Mouse (Mus musculus) macrophage (primary cell): Measurements from ENCODE around the gene Angpt4. TPM values are rescaled to one million over a fixed set of nuclear protein-coding genes. Genes with fewer than 3 reads are reported as not detected.

Experiments
- H3K27ac ChIP-seq: fragments of 350-480 bp; formaldehyde crosslinking; 2 replicates; pipeline ENCODE4 v1.9.0; 2021
- H3K36me3 ChIP-seq: fragments of 350-480 bp; formaldehyde crosslinking; 2 replicates; pipeline ENCODE4 v1.9.0; 2021; ENCODE audit errors: inconsistent target
- H3K4me3 ChIP-seq: fragments of 350-480 bp; formaldehyde crosslinking; 2 replicates; pipeline ENCODE4 v1.9.0; 2021; ENCODE audit errors: inconsistent target
- H3K79me2 ChIP-seq: fragments of 350-480 bp; formaldehyde crosslinking; 2 replicates; pipeline ENCODE4 v1.9.0; 2021; ENCODE audit errors: inconsistent target
- WGBS: methylation state at CpG from one replicate; pipeline ENCODE4 v1.1.7; 2026; ENCODE audit warnings: inconsistent platforms; ENCODE audit not compliant: missing documents; 5-methylcytosine and 5-hydroxymethylcytosine counted together
- polyA plus RNA-seq: library from polyadenylated mRNA; stranded (reverse); fragments of 250-400 nt; gene quantifications from 3 replicates; pipeline ENCODE4 v1.2.4, GENCODE M21; 2018; ENCODE audit warnings: inconsistent platforms

Gene Angpt4
- polyA plus RNA-seq, 1 experiment from 2014 or later: not detected

GRCm38 (mm10) chr2:151930389-151931074 lies 19.5 kb downstream of the Angpt4 start:
- H3K27ac ChIP-seq: no peak overlapping the region
- WGBS: 34% methylated on average over 7 of the region's 7 CpGs
- no peaks in the 10 kb centered on the region for H3K36me3 ChIP-seq
- no peak overlapping the region for H3K4me3 ChIP-seq
- H3K79me2 ChIP-seq: no peaks in the 10 kb centered on the region

- no peak overlapping the region for H3K4me3 ChIP-seq
- WGBS: 5% methylated on average over 3 of the region's 3 CpGs
- H3K79me2 ChIP-seq: no peaks in the 10 kb centered on the region
- no peak overlapping the region for H3K27ac ChIP-seq
- H3K36me3 ChIP-seq: no peaks in the 10 kb centered on the region
These were observed 26.9 kb downstream of the Angpt4 start for GRCm38 (mm10) chr2:151937893-151938292.

GRCm38 (mm10) chr2:151938780-151939200 lies 27.8 kb downstream of the Angpt4 start:
- H3K27ac ChIP-seq: no peak overlapping the region
- WGBS: 71% methylated on average over 11 of the region's 11 CpGs

DNA sequence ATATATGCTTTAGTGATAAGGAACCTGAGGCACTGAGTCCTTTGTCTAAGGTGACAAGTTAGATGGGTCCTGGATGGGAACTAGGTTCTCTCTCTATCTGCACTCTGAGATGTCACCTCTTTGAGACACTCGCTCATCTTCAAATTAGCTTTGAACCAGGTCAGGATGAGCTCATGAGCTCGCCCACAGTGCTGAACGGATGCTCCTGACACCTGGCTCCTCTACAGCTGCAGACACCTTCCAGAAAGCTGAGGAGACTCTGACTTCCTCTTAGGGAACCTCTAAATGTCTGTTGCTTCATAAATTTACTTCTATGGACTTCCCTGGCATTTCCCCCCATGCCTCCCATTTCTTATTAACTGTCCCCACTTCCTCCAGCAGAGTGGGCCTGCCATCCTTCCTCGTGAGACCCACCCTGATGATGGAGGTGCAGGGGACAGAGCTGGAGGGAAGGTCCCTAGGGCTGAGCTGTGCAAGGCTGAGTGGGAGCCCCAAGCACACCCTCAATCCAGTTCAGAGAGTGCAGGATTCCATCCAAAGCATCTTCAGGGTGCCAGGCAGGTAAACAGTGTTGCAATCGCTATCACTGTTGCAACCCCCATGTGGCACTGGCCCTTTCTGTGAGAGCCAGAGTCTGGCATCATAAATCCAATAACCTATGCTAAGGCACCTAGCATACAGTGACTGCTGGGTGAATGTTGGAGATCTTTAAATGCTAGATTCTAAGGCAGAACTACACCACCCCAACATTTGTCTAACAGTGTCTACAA lies 28.8 kb downstream of the Angpt4 start:
- Histone ChIP-seq H3K79me2 (no peaks in the 10 kb centered on the region), H3K27ac (no peak overlapping the region), H3K36me3 (no peaks in the 10 kb centered on the region), H3K4me3 (no peak overlapping the region)
- WGBS: 60% methylated on average over 5 of the region's 5 CpGs

More at GRCm38 (mm10) chr2:151938780-151939200, 27.8 kb downstream of the Angpt4 start:
- Histone ChIP-seq H3K36me3 (no peaks in the 10 kb centered on the region), H3K79me2 (no peaks in the 10 kb centered on the region), H3K4me3 (no peak overlapping the region)

DNA sequence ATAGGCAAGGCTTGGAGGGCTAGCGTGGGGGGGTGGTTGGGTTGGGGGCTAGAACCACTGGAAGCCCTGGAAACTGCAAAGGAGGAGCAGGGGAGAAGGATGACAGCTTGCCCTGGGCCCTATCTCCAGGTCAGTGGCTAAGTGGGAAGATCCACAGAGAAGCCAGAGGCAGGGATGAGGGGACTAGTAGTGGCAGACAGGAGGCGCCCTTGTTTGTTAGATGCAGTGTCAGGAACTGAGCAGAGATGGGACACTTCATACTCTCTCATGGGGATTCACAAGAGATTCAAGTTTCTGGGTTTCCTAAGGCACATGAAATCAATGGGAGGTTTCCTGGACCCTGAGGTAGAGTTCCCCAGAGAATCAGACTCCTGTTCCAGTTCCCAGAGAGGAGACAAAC lies 30.3 kb downstream of the Angpt4 start:
- Histone ChIP-seq H3K4me3 (no peak overlapping the region), H3K27ac (no peak overlapping the region), H3K79me2 (no peaks in the 10 kb centered on the region), H3K36me3 (no peaks in the 10 kb centered on the region)
- WGBS: 92% methylated on average over 2 of the region's 2 CpGs

DNA sequence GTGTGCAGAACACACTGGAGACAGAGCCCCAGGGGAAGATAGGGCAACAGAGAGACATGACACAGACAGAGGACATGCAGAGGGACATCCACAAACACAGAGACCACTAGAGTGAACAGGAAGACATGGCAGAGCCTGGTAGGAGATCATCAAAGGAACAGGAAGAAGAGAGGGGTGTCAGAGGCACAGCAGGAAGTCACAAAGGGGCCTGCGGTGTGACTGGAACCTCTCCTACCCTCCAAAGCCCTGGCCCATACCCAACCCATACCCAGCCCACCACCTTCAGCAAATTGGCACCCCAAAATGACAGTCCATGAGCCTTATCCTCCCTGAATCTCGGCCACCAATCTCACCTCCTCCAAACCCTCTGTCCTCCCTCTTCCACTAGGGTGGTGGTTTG lies 33.1 kb downstream of the Angpt4 start:
- Histone ChIP-seq H3K27ac (no peak overlapping the region), H3K4me3 (no peak overlapping the region), H3K79me2 (no peaks in the 10 kb centered on the region), H3K36me3 (no peaks in the 10 kb centered on the region)
- 22% methylated on average over 2 of the region's 2 CpGs for WGBS

DNA sequence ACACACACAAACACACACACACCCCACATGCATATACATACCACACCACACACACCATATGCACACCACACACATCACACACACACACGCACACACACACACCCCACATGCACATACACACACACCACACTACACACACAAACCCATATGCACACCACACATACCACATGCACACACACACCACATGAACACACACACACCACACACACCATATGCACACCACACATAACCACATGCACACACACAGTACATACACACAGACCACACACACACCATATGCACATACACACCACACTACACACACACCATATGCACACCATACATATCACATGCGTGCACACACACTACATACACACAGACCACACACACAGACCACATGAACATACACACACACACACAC lies 36.6 kb downstream of the Angpt4 start:
- Histone ChIP-seq H3K79me2 (no peaks in the 10 kb centered on the region), H3K36me3 (no peaks in the 10 kb centered on the region), H3K4me3 (no peak overlapping the region), H3K27ac (no peak overlapping the region)
- WGBS: 90% methylated on average over 2 of the region's 2 CpGs

DNA sequence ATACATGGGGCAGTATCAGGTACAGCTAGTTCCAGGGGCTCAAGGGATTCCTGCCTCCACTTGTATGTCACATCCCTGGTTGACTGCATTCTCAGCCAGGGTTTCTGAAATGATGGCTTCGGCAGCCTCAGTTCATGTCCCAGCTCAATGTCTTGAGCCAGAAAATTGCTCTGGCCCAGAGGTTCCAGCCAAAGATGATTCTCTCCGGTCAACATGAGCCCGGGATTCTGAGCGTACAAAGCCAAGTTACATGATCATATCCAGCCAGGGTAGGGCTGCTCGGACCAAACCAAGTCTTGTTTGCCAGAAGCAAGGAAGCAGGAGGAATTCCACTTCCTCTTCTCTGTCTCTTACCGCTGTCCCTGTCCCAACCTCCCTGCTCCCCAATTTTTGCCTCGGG lies 37.3 kb downstream of the Angpt4 start:
- H3K79me2 ChIP-seq: no peaks in the 10 kb centered on the region
- no peak overlapping the region for H3K4me3 ChIP-seq
- 89% methylated on average over 7 of the region's 7 CpGs for WGBS
- no peaks in the 10 kb centered on the region for H3K36me3 ChIP-seq
- H3K27ac ChIP-seq: no peak overlapping the region

- no peaks in the 10 kb centered on the region for H3K36me3 ChIP-seq
- no peak overlapping the region for H3K27ac ChIP-seq
- H3K79me2 ChIP-seq: no peaks in the 10 kb centered on the region
- no peak overlapping the region for H3K4me3 ChIP-seq
- 86% methylated on average over 2 of the region's 2 CpGs for WGBS
These were observed 38.2 kb downstream of the Angpt4 start for GRCm38 (mm10) chr2:151949082-151949774.

- 96% methylated on average over 8 of the region's 8 CpGs for WGBS
- Histone ChIP-seq H3K27ac (no peak overlapping the region), H3K4me3 (no peak overlapping the region), H3K79me2 (no peaks in the 10 kb centered on the region), H3K36me3 (no peaks in the 10 kb centered on the region)
These were observed 42.7 kb downstream of the Angpt4 start for GRCm38 (mm10) chr2:151953665-151954064.

DNA sequence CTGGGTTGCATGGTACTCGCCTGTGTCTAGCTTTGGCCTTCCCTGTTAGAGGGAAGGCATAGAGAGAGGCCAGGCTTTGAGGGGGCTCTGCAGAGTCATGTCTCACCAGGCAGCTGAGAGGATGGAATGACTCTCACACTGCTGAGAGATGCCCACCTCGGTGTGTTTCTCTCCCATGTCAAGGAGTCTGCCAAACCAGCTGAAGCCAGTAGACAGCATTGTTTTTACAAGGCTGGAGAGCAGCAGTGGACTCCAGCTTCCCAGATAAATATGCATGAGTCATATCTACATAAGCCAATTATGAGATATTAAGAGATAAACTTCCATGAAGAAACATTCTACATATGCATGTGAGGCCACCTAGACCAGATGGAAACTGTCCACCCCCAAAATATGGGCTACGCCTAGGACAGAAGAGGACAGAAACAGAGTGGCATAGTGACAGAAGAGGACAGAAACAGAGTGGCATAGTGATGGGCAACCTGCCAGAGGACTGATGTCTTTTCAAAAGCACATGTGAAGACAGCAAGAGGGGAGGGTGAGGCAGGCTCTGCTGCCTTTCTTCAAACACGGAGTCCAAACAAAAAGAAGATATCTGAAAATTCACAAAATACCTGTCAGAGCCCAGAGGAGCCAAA lies 45.6 kb downstream of the Angpt4 start:
- no peaks in the 10 kb centered on the region for H3K79me2 ChIP-seq
- 89% methylated on average over 4 of the region's 4 CpGs for WGBS
- H3K4me3 ChIP-seq: no peak overlapping the region
- H3K27ac ChIP-seq: no peak overlapping the region
- H3K36me3 ChIP-seq: no peaks in the 10 kb centered on the region

DNA sequence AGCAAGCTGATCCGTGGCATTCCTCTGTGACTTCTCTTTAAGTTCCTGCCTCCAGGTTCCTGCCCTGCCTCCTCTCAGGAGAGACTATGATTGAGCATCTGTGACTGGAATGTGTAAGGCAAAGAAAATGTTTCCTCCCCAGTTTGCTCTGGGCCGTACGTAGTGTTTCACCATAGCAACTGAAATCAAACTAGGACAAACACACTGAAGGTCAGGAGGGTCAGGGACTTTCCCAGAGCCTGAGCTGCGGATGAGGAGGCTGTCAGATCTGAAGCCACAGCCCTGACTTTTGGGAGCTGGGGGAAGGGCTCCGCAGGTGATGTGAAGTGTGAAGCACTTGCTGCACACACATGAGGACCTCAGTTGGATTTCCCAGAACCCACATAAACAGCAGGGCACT lies 48.3 kb downstream of the Angpt4 start:
- WGBS: 91% methylated on average over 5 of the region's 5 CpGs
- H3K27ac ChIP-seq: no peak overlapping the region
- no peaks in the 10 kb centered on the region for H3K36me3 ChIP-seq
- no peak overlapping the region for H3K4me3 ChIP-seq
- H3K79me2 ChIP-seq: no peaks in the 10 kb centered on the region

DNA sequence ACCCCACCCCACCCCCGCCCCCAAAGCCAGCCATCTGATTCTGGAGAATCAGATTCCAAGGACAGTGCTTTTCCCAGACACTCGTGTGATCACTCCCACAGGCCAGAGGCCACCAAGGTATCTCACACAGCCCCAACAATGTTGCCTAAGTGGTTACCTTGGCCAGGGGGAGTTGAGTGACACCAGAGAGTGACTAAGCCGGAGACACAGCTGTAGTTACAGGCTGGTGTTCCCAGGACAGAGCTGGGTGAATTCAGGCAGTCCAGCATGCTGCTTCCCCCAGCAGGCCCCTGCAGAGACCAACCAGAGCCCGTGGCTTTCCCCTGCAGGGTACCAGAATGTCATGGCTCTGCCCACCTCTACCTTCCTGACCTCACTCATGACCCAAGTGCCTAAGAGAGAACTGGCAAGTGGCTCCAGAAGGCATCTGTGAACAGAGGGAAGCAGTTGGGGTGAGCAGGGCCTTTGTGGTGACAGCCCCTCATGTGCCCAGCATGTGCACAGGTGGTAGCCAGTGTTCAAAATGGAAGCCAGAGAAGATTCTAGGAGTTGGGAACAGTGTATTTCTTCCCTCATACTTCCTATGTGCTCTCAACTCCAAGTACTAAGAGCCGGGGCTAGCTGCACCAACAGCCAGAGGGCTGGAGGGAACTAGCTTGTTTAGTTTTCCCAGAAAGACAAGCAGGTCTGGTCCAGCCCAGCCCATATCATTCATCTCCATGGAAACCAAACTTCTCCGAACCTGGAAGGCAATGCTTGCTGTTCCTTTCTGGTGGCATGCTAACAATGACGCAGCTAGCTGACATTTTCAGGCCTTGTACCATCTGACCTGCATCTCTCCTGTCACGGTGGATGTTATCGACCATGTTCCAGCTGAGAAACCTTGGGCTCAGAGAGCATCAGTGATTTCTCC lies 50.5 kb downstream of the Angpt4 start:
- Histone ChIP-seq H3K4me3 (no peak overlapping the region), H3K36me3 (no peaks in the 10 kb centered on the region), H3K79me2 (no peaks in the 10 kb centered on the region), H3K27ac (no peak overlapping the region)
- WGBS: 86% methylated on average over 8 of the region's 9 CpGs

DNA sequence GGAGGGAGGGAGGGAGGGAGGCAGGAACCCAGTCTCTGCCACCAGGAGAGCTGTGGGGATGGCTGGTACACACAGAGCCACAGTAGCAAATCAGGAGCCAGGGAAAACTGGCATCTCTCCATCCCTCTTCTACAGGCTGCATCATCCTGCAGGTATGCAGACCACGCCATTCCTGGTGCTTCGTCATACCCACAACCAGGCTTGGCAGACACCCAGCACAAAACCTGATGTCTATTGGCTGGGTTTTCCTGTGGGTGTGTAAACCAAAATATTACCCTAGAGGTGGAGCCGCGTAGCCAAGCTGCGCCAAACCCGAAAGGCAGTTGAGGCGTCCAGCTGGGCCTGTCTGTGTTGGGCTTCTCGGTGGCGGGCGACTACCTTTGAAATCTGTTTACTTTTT lies 51.5 kb downstream of the Angpt4 start:
- H3K79me2 ChIP-seq: no peaks in the 10 kb centered on the region
- no peaks in the 10 kb centered on the region for H3K36me3 ChIP-seq
- no peak overlapping the region for H3K27ac ChIP-seq
- no peak overlapping the region for H3K4me3 ChIP-seq
- 67% methylated on average over 10 of the region's 10 CpGs for WGBS
